Mouse (Mus musculus): ENCODE results near the gene Gtf2ird2. TPM values are rescaled to one million over a fixed set of nuclear protein-coding genes. Genes with fewer than 3 reads are reported as not detected.

The Gtf2ird2 gene
- polyA plus RNA-seq, 1 experiment from 2014 or later, result 8.4 TPM

DNA sequence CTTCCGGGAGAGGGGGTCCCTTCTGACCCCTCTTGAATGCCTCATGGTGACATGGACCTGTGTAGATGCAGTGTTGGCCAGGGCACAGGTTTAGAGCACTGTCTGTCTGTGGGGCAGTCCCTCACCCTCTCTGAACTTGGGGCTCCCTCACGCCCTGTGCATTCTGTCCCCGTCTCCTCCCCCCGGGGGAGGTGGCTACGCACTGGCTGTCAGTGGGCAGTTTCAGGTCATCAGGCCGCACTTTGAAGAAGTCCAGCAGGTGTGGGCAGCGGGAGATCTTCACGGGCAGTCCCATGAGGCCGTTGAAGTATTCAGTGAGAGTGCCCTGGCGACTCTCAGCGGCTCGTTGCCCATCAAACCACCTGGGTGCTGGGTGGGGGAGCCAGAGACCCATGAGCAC, 43.1 kb downstream of the Gtf2ird2 start:
- no peak overlapping the region for H3K4me2 ChIP-seq
- H3K27me3 ChIP-seq, result peaks cover 9% of the 10 kb centered on the region
- H3K9ac ChIP-seq, result no peak overlapping the region
- no peaks in the 10 kb centered on the region for H3K9me3 ChIP-seq
- no peak overlapping the region for H3K4me3 ChIP-seq
- peak overlapping the region; percentile 43; the same call in 1 of the 2 replicates for H3K27ac ChIP-seq
- no peaks in the 10 kb centered on the region for H3K36me3 ChIP-seq
- 56% methylated on average over 12 of the region's 12 CpGs for WGBS
- no peak for ATAC-seq (ENCODE audit: insufficient number of reproducible peaks, low FRiP score, low TSS enrichment, low read depth)
- H3K4me1 ChIP-seq, result peaks cover 24% of the 10 kb centered on the region

DNA sequence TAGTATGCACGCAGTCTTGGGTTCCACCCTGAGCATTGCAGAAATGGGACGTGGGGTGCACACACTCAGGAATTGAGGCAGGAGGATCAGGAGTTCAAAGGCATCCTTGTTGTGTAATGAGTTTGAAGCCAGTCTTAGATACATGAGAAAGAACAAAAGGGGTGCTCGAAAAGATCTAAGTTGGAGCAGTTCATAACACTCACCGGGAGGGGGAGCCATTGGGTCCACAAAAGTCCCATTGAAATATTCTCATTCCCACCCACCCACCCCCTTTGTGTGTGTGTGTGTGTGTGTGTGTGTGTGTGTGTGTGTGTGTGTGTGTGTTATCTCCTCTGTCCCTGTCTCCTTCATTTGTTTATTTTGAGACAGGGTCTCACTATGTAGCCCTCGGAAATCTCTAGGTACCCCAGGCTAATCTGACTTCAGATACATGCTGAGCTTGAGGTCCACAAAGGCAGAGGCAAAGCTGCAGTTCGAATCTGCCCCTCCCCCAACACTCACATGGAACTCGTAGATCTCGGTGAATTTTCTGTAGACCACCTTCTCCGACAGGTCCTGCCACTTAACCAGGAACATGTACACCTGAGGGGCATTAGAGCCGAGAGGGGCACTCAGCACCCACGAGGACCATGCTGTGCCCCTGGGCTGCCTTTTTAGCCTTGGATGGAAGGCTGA, 43.9 kb downstream of the Gtf2ird2 start:
- H3K36me3 ChIP-seq, result no peaks in the 10 kb centered on the region
- H3K9me3 ChIP-seq, result no peaks in the 10 kb centered on the region
- no peak for ATAC-seq (ENCODE audit: insufficient number of reproducible peaks, low FRiP score, low TSS enrichment, low read depth)
- H3K4me1 ChIP-seq, result peaks cover 29% of the 10 kb centered on the region
- no peak overlapping the region for H3K4me2 ChIP-seq
- H3K4me3 ChIP-seq, result no peak overlapping the region
- WGBS, result 33% methylated on average over 11 of the region's 11 CpGs
- H3K9ac ChIP-seq, result no peak overlapping the region
- peak overlapping the region; percentile 43; the same call in 1 of the 2 replicates for H3K27ac ChIP-seq
- peaks cover 2% of the 10 kb centered on the region for H3K27me3 ChIP-seq

GRCm38 (mm10) chr5:134228249-134228638, 44.4 kb downstream of the Gtf2ird2 start:
- no peaks in the 10 kb centered on the region for H3K36me3 ChIP-seq
- H3K27ac ChIP-seq, result peak overlapping the region; percentile 54; the same call in 1 of the 2 replicates

DNA sequence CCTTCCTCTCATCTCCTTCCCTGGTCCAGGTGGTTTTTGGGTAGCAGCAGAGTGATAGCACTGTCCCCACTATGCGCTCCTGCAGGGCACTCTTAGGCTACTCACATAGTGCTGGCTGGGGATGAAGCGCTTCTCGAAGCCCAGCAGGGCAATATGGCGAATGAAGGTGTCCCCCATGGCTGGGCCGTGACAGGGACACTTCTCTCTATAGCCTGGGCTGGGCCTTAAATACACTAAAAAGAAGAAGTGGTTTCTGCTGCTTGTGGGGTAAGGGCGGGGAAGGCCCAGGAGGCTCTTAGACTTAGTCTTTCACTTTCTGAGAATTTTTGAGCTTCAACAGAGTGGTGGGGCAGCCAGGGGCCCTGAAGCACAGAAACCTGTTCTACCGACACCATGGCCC, 45.6 kb downstream of the Gtf2ird2 start, which contains the start of gene Ncf1:
Gene Ncf1 (minus strand): TSS at position 235 of the 400 bp plus-strand sequence.
- no peaks in the 10 kb centered on the region for H3K36me3 ChIP-seq
- no peak within 1 kb of the TSS for H3K4me3 ChIP-seq
- no peaks in the 10 kb centered on the region for H3K9me3 ChIP-seq
- 76% methylated on average over 7 of the region's 7 CpGs for WGBS
- no peaks in the 10 kb centered on the region for H3K27me3 ChIP-seq
- H3K27ac ChIP-seq, result peak within 1 kb of the TSS; percentile 57
- H3K4me1 ChIP-seq, result peaks cover 41% of the 10 kb centered on the region
- no peak within 1 kb of the TSS for H3K4me2 ChIP-seq
- no peak within 1 kb of the TSS for H3K9ac ChIP-seq
- ATAC-seq (ENCODE audit: insufficient number of reproducible peaks, low FRiP score, low TSS enrichment, low read depth), result no peak

More at GRCm38 (mm10) chr5:134228249-134228638, 44.4 kb downstream of the Gtf2ird2 start:
- WGBS, result 79% methylated on average over 6 of the region's 6 CpGs
- H3K4me2 ChIP-seq, result no peak overlapping the region
- H3K4me3 ChIP-seq, result no peak overlapping the region
- no peak for ATAC-seq (ENCODE audit: insufficient number of reproducible peaks, low FRiP score, low TSS enrichment, low read depth)
- no peak overlapping the region for H3K9ac ChIP-seq
- H3K4me1 ChIP-seq, result peaks cover 34% of the 10 kb centered on the region
- H3K27me3 ChIP-seq, result no peaks in the 10 kb centered on the region
- H3K9me3 ChIP-seq, result no peaks in the 10 kb centered on the region

DNA sequence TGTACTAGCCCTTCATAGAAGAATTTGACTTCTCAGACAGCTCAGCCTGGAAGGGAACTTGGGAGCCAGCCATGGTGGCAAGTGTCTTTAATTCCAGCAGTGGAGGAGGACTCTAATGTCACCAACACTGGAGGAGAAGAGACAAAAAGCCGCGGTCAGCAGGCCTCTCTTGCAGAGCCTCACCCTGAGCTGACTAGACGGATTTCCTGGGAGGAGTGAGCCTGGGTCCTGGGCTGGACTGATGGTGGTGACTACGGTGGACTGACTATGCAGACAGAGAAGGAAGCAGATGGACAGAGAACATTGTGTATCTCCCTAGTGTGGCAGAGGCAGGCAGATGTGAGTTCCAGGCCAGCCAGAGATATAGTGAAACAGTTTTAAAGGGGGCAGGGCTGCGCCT, 47.6 kb downstream of the Gtf2ird2 start:
- Histone ChIP-seq H3K4me1 (peaks cover 51% of the 10 kb centered on the region), H3K36me3 (peaks cover 10% of the 10 kb centered on the region), H3K4me2 (no peak overlapping the region), H3K9me3 (no peaks in the 10 kb centered on the region), H3K9ac (no peak overlapping the region), H3K4me3 (no peak overlapping the region), H3K27me3 (no peaks in the 10 kb centered on the region), H3K27ac (no peak overlapping the region)
- ATAC-seq (ENCODE audit: insufficient number of reproducible peaks, low FRiP score, low TSS enrichment, low read depth), result no peak
- 73% methylated on average over 5 of the region's 5 CpGs for WGBS

GRCm38 (mm10) chr5:134232111-134232510, 48.3 kb downstream of the Gtf2ird2 start:
- 37% methylated on average over 6 of the region's 6 CpGs for WGBS
- Histone ChIP-seq H3K4me1 (peaks cover 45% of the 10 kb centered on the region), H3K4me2 (no peak overlapping the region), H3K9ac (no peak overlapping the region), H3K9me3 (no peaks in the 10 kb centered on the region), H3K36me3 (peaks cover 17% of the 10 kb centered on the region), H3K4me3 (no peak overlapping the region), H3K27me3 (no peaks in the 10 kb centered on the region), H3K27ac (no peak overlapping the region)
- no peak for ATAC-seq (ENCODE audit: insufficient number of reproducible peaks, low FRiP score, low TSS enrichment, low read depth)

DNA sequence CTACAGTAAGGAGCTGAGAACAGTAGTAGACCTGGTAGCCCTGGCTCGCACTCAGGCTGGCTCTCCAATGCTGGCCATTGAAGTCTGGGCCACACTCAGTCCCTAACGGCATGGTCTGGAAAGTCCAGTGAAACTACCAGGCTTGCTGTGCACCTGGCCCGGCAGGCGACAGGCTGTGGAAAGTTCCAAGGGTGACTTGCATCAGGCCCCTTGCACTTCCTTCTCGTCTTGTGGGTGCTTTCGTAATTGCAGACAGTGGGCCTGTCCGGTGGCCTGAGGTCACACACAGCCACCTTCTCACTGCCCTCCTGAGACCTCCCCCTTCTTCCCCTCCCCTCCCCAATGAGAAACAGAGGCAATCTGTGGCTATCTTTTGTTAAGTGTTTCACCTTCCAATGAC, 48.7 kb downstream of the Gtf2ird2 start:
- Histone ChIP-seq H3K9ac (no peak overlapping the region), H3K36me3 (peaks cover 22% of the 10 kb centered on the region), H3K4me2 (no peak overlapping the region), H3K9me3 (no peaks in the 10 kb centered on the region), H3K4me3 (no peak overlapping the region), H3K27ac (peak overlapping the region; percentile 38; the same call in 1 of the 2 replicates), H3K27me3 (no peaks in the 10 kb centered on the region), H3K4me1 (peaks cover 41% of the 10 kb centered on the region)
- WGBS, result 22% methylated on average over 7 of the region's 7 CpGs
- ATAC-seq (ENCODE audit: insufficient number of reproducible peaks, low FRiP score, low TSS enrichment, low read depth), result no peak

- Histone ChIP-seq H3K27ac (peak overlapping the region; percentile 38; the same call in 1 of the 2 replicates), H3K4me1 (peaks cover 41% of the 10 kb centered on the region), H3K9me3 (no peaks in the 10 kb centered on the region), H3K4me3 (no peak overlapping the region), H3K27me3 (no peaks in the 10 kb centered on the region), H3K9ac (no peak overlapping the region), H3K4me2 (no peak overlapping the region), H3K36me3 (peaks cover 29% of the 10 kb centered on the region)
- WGBS, result 33% methylated on average over 7 of the region's 7 CpGs
- ATAC-seq (ENCODE audit: insufficient number of reproducible peaks, low FRiP score, low TSS enrichment, low read depth), result no peak
Observed at GRCm38 (mm10) chr5:134233244-134233651, 49.4 kb downstream of the Gtf2ird2 start.

- Histone ChIP-seq H3K36me3 (peaks cover 38% of the 10 kb centered on the region), H3K4me1 (peaks cover 41% of the 10 kb centered on the region), H3K9me3 (no peaks in the 10 kb centered on the region), H3K9ac (no peak overlapping the region), H3K27ac (peak overlapping the region; percentile 79), H3K4me3 (no peak overlapping the region), H3K4me2 (no peak overlapping the region), H3K27me3 (no peaks in the 10 kb centered on the region)
- no peak for ATAC-seq (ENCODE audit: insufficient number of reproducible peaks, low FRiP score, low TSS enrichment, low read depth)
- WGBS, result 44% methylated on average over 2 of the region's 2 CpGs
Observed at GRCm38 (mm10) chr5:134234205-134234604, 50.4 kb downstream of the Gtf2ird2 start.

DNA sequence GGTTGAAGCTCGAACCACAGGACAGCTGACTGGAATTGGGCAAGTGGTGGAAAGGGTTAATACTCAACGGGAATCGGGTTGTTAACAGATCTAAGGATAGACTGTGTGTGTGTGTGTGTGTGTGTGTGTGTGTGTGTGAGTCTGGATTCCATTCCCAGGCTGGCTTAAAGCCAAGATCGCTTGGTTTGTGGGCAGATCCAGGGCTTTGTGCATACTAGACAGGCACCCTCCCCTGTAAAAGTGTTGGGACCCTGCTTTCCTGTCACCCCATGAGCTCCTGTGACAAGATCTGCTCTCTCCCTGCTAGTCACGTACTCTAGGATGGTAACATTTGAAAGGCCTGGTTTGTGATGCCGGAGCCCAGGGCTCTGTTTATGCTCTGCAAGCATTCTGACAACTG, 51.3 kb downstream of the Gtf2ird2 start:
- H3K9ac ChIP-seq, result no peak overlapping the region
- H3K4me3 ChIP-seq, result no peak overlapping the region
- H3K4me1 ChIP-seq, result peaks cover 41% of the 10 kb centered on the region
- H3K27me3 ChIP-seq, result no peaks in the 10 kb centered on the region
- peaks cover 47% of the 10 kb centered on the region for H3K36me3 ChIP-seq
- WGBS, result 12% methylated on average over 6 of the region's 6 CpGs
- ATAC-seq (ENCODE audit: insufficient number of reproducible peaks, low FRiP score, low TSS enrichment, low read depth), result peak; percentile 27; the same call in 1 of the 2 replicates
- H3K9me3 ChIP-seq, result no peaks in the 10 kb centered on the region
- H3K4me2 ChIP-seq, result no peak overlapping the region
- peak overlapping the region; percentile 79 for H3K27ac ChIP-seq

DNA sequence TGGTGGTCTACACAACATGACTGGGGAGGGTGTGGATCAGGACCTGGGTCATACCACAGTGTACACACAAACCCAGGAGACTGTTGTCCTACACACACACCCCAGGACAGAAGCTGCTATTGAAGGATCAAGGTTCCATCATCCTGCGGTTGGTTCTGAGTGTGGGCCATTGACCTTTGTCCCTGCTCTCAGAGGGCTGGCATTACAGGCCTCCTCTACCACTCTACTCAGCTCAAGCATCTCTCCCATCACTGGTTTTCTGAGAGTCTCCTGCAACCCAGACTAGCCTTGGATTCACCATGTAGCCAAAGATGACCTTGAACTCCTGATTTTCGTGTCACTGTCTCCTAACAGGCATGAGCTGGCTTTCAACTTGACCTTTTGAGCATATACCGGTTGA, 52.4 kb downstream of the Gtf2ird2 start:
- H3K4me1 ChIP-seq, result peaks cover 41% of the 10 kb centered on the region
- H3K9ac ChIP-seq, result no peak overlapping the region
- 91% methylated on average over 3 of the region's 3 CpGs for WGBS
- 0 out of 2 replicates have a peak overlapping the region, but pooled peaks have one; percentile 79 for H3K27ac ChIP-seq
- peaks cover 59% of the 10 kb centered on the region for H3K36me3 ChIP-seq
- no peaks in the 10 kb centered on the region for H3K9me3 ChIP-seq
- no peak overlapping the region for H3K4me3 ChIP-seq
- ATAC-seq (ENCODE audit: insufficient number of reproducible peaks, low FRiP score, low TSS enrichment, low read depth), result no peak
- H3K4me2 ChIP-seq, result no peak overlapping the region
- H3K27me3 ChIP-seq, result no peaks in the 10 kb centered on the region

GRCm38 (mm10) chr5:134236796-134237195, 53.0 kb downstream of the Gtf2ird2 start:
- ATAC-seq (ENCODE audit: insufficient number of reproducible peaks, low FRiP score, low TSS enrichment, low read depth), result no peak
- 78% methylated on average over 6 of the region's 6 CpGs for WGBS
- Histone ChIP-seq H3K4me3 (no peak overlapping the region), H3K4me1 (peaks cover 41% of the 10 kb centered on the region), H3K27ac (peak overlapping the region; percentile 17; the same call in 1 of the 2 replicates), H3K27me3 (no peaks in the 10 kb centered on the region), H3K4me2 (no peak overlapping the region), H3K9me3 (no peaks in the 10 kb centered on the region), H3K9ac (no peak overlapping the region), H3K36me3 (peaks cover 64% of the 10 kb centered on the region)

All from limb, embryonic 15.5 days (tissue).